Mouse (Mus musculus): Measurements from ENCODE around the gene Lap3.

- TF ChIP-seq GATA1 (IDR thresholded peaks at IDR 0.05; ENCODE audit: borderline replicate concordance, low read length) (no peak), FLI1 (IDR thresholded peaks at IDR 0.05; ENCODE audit: low read length) (no peak)
Observed at GRCm38 (mm10) chr5:45521601-45522000, 28.4 kb downstream of the Lap3 start.

Measured in megakaryocyte, embryonic 14.5 days (primary cell).